Mouse (Mus musculus): ENCODE measurements at regions not wholly inside any gene's neighbourhood (a gene's known extent, or its start where the extent isn't known, plus 50 kb on each side); places are given as distances from the start of the nearest gene placed in this dataset.
A peak's percentile ranks its signal among the peaks of the same experiment; 100 is the strongest.

- Histone ChIP-seq H3K9ac (ENCODE audit: insufficient read depth, low read depth) (no peak overlapping the region), H3K9me3 (replicated peaks; ENCODE audit: low read length) (no peaks in the 10 kb centered on the region), H3K27ac (ENCODE audit: insufficient read depth, low read depth) (no peak overlapping the region), H3K79me2 (replicated peaks; ENCODE audit: control insufficient read depth, extremely low read depth, insufficient read depth, poor library complexity, severe bottlenecking) (no peaks in the 10 kb centered on the region), H3K4me2 (ENCODE audit: insufficient read depth, low read depth, poor library complexity, severe bottlenecking) (no peak overlapping the region), H3K4me1 (ENCODE audit: control insufficient read depth in 1 of 2, insufficient read depth in 2 of 2) (peaks cover 0 to 11% of the 10 kb centered on the region in 2 experiments; a peak in 2 of 4 replicates), H3K36me3 (replicated peaks in 1 of 2; ENCODE audit: control insufficient read depth in 1 of 2, insufficient read depth in 1 of 2, low read length in 1 of 2) (no peaks in the 10 kb centered on the region), H3K4me3 (replicated peaks in 1 of 3; ENCODE audit: low read depth in 2 of 3, low read length in 2 of 3, poor library complexity in 1 of 3) (no peak overlapping the region), H3K27me3 (replicated peaks) (no peaks in the 10 kb centered on the region)
- in situ Hi-C loops (cut with MboI; ENCODE audit: low pct_ligation_motif_present, low pct_unique_long_range_greater_than_20kb, low sequenced_read_pairs) (loop anchor here (25.0 kb wide), 1 partner anchor 328 kb away; no protein-coding TSS in a partner anchor), dilution Hi-C loops (cut with MboI; ENCODE audit: extremely low pct_ligation_motif_present, extremely low pct_unique_long_range_greater_than_20kb, low sequenced_read_pairs) (no loop called here)
- DNase-seq (ENCODE audit: extremely low read depth) = peak; percentile 53
- TF ChIP-seq JUND (conservative IDR thresholded peaks at IDR 0.05; ENCODE audit: low read depth, low read length) = peak; percentile 76
- peak; percentile 77; the same call in 1 of the 2 replicates for TF ChIP-seq MEF2A (IDR thresholded peaks at IDR 0.05; ENCODE audit: borderline replicate concordance, low read depth, low read length)
- TF ChIP-seq MAX (IDR thresholded peaks at IDR 0.05; ENCODE audit: low read length) = no peak
- TF ChIP-seq ZMIZ1 (IDR thresholded peaks at IDR 0.05; ENCODE audit: low read depth, low read length) = no peak
- peak; percentile 59 for TF ChIP-seq ETS1 (conservative IDR thresholded peaks at IDR 0.05; ENCODE audit: low read depth, low read length)
- peak; percentile 42; the same call in 1 of the 2 replicates for TF ChIP-seq JUN (IDR thresholded peaks at IDR 0.05; ENCODE audit: insufficient read depth, low read depth, low read length)
- peak; percentile 44; the same call in 1 of the 2 replicates for TF ChIP-seq IRF4 (IDR thresholded peaks at IDR 0.05; ENCODE audit: low read depth, low read length)
- 0 out of 2 replicates have a peak, but pooled peaks have one; percentile 12 for TF ChIP-seq BHLHE40 (IDR thresholded peaks at IDR 0.05; ENCODE audit: low read depth, low read length)
- peak; percentile 50 for TF ChIP-seq EP300 (IDR thresholded peaks at IDR 0.05; ENCODE audit: low read length)
Measured at GRCm38 (mm10) chrX:166640258-166640657, 54.7 kb upstream of the Egfl6 start.

Data from CH12.LX (cell line).